Mouse (Mus musculus): ENCODE data around the gene St7. TPM values are rescaled to one million over a fixed set of nuclear protein-coding genes. Genes with fewer than 3 reads are reported as not detected.

St7 gene
- polyA plus RNA-seq, 1 experiment = 18.8 TPM

DNA sequence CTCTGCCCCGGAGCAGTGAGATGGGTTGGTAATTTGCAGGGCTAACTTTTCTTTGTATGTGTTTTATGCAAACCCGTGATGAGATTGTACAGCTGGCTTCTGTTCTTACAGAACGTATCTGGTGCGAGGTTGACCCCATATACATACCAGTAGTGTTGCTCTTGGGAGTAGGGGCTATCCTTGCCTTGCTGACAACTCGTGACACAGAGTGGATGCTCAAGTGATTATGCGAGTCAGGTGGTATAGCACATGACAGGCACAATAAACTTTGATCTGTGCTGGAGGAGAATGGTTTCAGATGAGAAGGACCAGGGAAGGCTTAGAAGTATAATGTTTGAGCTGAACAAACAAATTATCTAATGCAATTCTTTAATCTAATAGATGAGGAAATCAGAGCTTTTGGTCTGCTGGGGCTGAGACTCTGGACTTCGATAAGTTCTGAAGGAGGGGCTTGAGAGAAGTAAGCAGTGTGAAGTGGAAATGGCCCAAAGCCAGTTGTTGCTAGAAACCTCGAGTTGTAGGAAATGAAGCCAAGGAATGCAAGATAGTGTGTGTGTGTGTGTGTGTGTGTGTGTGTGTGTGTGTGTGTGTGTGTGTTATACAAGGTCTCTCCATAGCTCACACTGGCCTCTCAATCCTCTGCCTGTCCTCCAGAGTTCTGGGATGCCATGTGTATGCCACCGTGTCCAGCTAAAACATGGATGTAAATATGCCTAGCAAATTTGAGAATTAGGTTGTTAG is 251.3 kb downstream of the St7 start:
- H3K4me1 ChIP-seq (ENCODE audit: control insufficient read depth, insufficient read depth, low read length) = no peaks in the 10 kb centered on the region
- H3K4me3 ChIP-seq (replicated peaks; ENCODE audit: control insufficient read depth, low read depth, low read length) = no peak overlapping the region
- 77% methylated on average over 9 of the region's 9 CpGs for WGBS
- TF ChIP-seq POLR2A (IDR thresholded peaks at IDR 0.05; ENCODE audit: borderline replicate concordance, control insufficient read depth, low read depth, low read length) = no peak
- TF ChIP-seq CTCF (IDR thresholded peaks at IDR 0.05; ENCODE audit: control insufficient read depth, insufficient read depth, low read length) = no peak
- no peak overlapping the region for H3K27ac ChIP-seq (ENCODE audit: control insufficient read depth, insufficient read depth, low read depth, low read length, poor library complexity)

DNA sequence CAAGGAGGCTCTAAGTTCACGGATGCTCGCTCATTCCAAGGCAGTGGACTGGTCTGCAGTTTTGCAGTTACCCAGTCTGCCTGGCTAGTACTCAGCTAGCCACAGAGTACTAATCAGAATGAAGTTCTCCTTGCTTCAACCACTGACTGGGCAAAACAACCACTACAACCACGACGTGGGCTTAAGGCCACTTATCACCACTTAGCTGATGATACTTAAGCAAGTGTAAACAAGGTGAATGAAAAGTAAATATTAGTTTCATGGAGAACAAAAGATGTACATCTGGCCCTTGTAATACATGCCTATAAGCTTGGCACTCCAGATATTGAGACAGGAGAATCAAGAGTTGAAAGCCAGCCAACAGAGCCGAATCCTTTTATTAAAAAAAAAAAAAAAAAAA is 253.7 kb downstream of the St7 start:
- Histone ChIP-seq H3K4me1 (ENCODE audit: control insufficient read depth, insufficient read depth, low read length) (no peaks in the 10 kb centered on the region), H3K4me3 (replicated peaks; ENCODE audit: control insufficient read depth, low read depth, low read length) (no peak overlapping the region), H3K27ac (ENCODE audit: control insufficient read depth, insufficient read depth, low read depth, low read length, poor library complexity) (no peak overlapping the region)
- WGBS = 56% methylated on average over 5 of the region's 5 CpGs
- no peak for TF ChIP-seq POLR2A (IDR thresholded peaks at IDR 0.05; ENCODE audit: borderline replicate concordance, control insufficient read depth, low read depth, low read length)
- TF ChIP-seq CTCF (IDR thresholded peaks at IDR 0.05; ENCODE audit: control insufficient read depth, insufficient read depth, low read length) = no peak

DNA sequence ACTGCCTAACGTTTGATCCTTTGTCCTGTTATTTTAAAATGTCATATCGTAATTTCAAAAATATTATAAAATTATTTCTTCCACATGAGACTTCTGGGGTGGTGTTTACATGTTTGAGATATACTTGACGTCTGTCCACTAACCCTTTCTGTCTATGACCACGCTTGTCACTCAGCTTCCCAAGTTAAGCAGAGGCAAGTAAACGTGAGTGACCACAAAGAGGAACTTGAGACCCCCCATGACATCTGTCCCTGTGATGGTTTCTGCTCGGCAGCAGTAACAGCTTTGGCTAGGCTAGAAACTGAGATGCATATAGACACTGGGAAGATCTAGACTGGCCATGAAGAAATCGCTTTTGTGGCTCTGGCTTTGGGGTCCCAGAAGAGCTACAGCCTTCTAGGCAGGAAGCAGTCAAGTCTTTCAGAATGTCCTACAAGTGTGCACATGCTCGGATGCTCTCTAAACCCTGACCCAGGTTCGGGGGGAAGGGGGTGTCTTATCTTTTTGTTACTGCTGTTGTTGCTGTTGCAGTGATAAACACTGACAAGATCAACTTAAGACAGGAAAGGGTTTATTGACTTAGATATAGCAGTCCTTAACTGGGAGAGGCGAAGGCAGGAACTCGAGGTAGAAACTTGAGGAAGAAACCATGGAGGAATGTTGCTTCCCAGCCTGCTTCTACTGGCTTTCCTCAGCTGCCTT is 254.5 kb downstream of the St7 start:
- 19% methylated on average over 11 of the region's 11 CpGs for WGBS
- Histone ChIP-seq H3K27ac (ENCODE audit: control insufficient read depth, insufficient read depth, low read depth, low read length, poor library complexity) (no peak overlapping the region), H3K4me3 (replicated peaks; ENCODE audit: control insufficient read depth, low read depth, low read length) (no peak overlapping the region), H3K4me1 (ENCODE audit: control insufficient read depth, insufficient read depth, low read length) (no peaks in the 10 kb centered on the region)
- TF ChIP-seq CTCF (IDR thresholded peaks at IDR 0.05; ENCODE audit: control insufficient read depth, insufficient read depth, low read length) (no peak), POLR2A (IDR thresholded peaks at IDR 0.05; ENCODE audit: borderline replicate concordance, control insufficient read depth, low read depth, low read length) (no peak)

DNA sequence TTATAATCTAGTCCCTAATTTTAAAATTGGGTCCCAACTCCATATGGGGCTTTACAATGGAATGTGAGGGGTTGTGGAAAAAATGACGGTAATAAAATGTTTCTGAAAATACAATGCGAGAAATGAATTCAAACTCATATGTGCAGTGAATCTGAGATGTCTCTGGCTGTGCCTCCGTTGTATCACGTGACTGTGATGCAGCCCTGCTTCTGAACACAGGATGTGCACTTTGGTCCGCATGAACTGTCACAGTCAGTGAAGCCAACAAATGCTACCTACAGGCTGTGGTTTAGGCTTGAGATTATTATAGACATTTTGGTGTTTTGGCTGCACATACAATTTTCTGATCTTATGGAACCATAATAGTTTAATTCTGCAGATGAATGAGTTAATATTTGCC is 256.4 kb downstream of the St7 start:
- no peak overlapping the region for H3K4me3 ChIP-seq (replicated peaks; ENCODE audit: control insufficient read depth, low read depth, low read length)
- no peaks in the 10 kb centered on the region for H3K4me1 ChIP-seq (ENCODE audit: control insufficient read depth, insufficient read depth, low read length)
- TF ChIP-seq CTCF (IDR thresholded peaks at IDR 0.05; ENCODE audit: control insufficient read depth, insufficient read depth, low read length) (no peak), POLR2A (IDR thresholded peaks at IDR 0.05; ENCODE audit: borderline replicate concordance, control insufficient read depth, low read depth, low read length) (no peak)
- WGBS = 77% methylated on average over 5 of the region's 5 CpGs
- H3K27ac ChIP-seq (ENCODE audit: control insufficient read depth, insufficient read depth, low read depth, low read length, poor library complexity) = no peak overlapping the region

DNA sequence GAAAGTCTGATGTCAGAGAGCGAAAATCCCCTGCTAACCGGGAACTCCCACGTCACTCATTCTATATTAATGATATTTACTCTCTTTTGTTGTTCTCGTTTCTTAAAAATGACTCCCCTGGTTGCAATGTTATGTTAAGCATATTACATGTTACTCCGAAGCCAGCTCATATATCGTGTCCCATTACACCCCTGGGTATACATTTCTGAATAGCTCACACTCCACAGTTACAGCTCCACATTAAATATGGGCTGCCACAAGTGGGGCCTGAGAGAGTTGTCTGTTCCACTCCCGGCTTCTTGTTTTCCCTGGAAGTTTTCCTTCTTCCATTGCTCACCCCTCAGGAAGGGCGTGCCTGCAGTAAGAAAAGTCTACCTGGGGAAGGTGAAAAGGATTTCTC is 259.0 kb downstream of the St7 start:
- Histone ChIP-seq H3K4me1 (ENCODE audit: control insufficient read depth, insufficient read depth, low read length) (no peaks in the 10 kb centered on the region), H3K4me3 (replicated peaks; ENCODE audit: control insufficient read depth, low read depth, low read length) (no peak overlapping the region), H3K27ac (ENCODE audit: control insufficient read depth, insufficient read depth, low read depth, low read length, poor library complexity) (no peak overlapping the region)
- no peak for TF ChIP-seq CTCF (IDR thresholded peaks at IDR 0.05; ENCODE audit: control insufficient read depth, insufficient read depth, low read length)
- TF ChIP-seq POLR2A (IDR thresholded peaks at IDR 0.05; ENCODE audit: borderline replicate concordance, control insufficient read depth, low read depth, low read length) = no peak
- 82% methylated on average over 8 of the region's 8 CpGs for WGBS

DNA sequence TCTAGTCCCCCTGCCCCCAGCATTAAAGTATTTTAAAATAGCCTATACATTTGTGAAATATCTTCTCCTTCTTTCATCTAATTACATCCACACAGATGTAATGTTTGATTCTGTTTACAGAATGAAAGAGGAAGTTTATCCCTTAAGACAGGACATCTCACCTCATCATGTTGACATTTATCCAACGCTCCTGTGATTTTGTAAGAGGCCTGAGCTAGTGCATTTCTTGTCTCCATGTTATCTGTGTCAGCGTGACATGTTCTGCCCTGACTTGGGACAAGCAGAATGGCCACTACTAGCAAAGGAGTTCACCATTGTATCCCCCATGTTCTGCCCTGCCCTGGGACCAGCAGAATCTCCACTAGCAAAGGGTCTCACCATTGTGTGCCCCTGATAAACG is 270.7 kb downstream of the St7 start:
- no peaks in the 10 kb centered on the region for H3K4me1 ChIP-seq (ENCODE audit: control insufficient read depth, insufficient read depth, low read length)
- H3K4me3 ChIP-seq (replicated peaks; ENCODE audit: control insufficient read depth, low read depth, low read length) = no peak overlapping the region
- WGBS = 81% methylated on average over 3 of the region's 3 CpGs
- TF ChIP-seq POLR2A (IDR thresholded peaks at IDR 0.05; ENCODE audit: borderline replicate concordance, control insufficient read depth, low read depth, low read length) = no peak
- no peak for TF ChIP-seq CTCF (IDR thresholded peaks at IDR 0.05; ENCODE audit: control insufficient read depth, insufficient read depth, low read length)
- no peak overlapping the region for H3K27ac ChIP-seq (ENCODE audit: control insufficient read depth, insufficient read depth, low read depth, low read length, poor library complexity)

DNA sequence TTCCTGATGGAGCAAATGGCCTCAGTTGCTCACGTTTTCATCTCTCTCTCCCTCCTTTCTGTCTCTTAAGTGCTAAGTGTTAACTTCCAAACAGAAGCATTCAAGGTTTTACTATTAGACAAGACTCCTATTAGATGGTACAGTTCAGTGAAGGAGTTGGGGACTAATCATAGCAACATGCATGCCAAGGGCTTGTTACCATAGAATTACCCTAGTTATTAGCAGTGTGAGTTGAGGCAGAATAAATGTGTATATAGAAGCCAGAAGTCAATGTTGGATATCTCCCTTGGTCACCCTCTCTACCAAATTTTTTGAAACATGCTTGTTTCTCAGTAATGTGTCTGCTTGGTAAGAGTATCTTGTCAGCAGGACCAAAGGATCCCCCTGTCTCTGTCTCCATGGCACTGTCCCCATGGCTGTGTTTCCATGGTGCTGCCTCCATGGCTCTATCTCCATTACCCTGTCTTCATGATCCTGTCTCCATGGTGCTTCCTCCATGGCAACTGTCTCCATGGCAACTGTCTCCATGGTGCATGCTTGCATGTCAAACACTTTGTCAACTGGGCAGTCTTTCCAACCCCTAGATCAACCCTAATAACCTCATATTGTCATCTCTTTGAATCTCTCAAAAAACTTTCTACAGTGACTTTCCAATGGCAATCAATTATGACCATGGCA is 275.9 kb downstream of the St7 start:
- H3K4me3 ChIP-seq (replicated peaks; ENCODE audit: control insufficient read depth, low read depth, low read length) = no peak overlapping the region
- H3K4me1 ChIP-seq (ENCODE audit: control insufficient read depth, insufficient read depth, low read length) = no peaks in the 10 kb centered on the region
- no peak overlapping the region for H3K27ac ChIP-seq (ENCODE audit: control insufficient read depth, insufficient read depth, low read depth, low read length, poor library complexity)
- 74% methylated on average over 1 of the region's 1 CpGs for WGBS
- TF ChIP-seq POLR2A (IDR thresholded peaks at IDR 0.05; ENCODE audit: borderline replicate concordance, control insufficient read depth, low read depth, low read length) = no peak

DNA sequence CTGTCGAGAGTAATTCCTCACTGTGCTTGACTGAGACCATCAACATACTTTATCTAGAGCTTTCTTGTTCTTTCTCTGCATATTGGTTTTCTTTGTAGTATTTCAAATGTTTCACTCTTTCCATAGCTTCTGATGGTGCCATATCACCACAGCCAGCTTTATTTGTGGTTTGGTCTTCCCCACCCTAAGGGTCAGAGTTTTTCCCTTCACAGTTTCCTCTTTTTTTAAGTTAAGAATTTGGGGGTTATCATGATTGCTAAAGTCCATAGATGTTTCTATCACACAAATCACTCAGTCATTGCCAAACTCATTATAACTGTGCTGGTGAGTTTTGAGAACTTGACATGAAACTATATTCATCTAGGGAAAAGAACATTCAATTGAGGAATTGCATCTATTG is 277.1 kb downstream of the St7 start:
- WGBS = 5% methylated on average over 1 of the region's 1 CpGs
- Histone ChIP-seq H3K4me1 (ENCODE audit: control insufficient read depth, insufficient read depth, low read length) (no peaks in the 10 kb centered on the region), H3K4me3 (replicated peaks; ENCODE audit: control insufficient read depth, low read depth, low read length) (no peak overlapping the region), H3K27ac (ENCODE audit: control insufficient read depth, insufficient read depth, low read depth, low read length, poor library complexity) (no peak overlapping the region)
- TF ChIP-seq POLR2A (IDR thresholded peaks at IDR 0.05; ENCODE audit: borderline replicate concordance, control insufficient read depth, low read depth, low read length) = no peak
- no peak for TF ChIP-seq CTCF (IDR thresholded peaks at IDR 0.05; ENCODE audit: control insufficient read depth, insufficient read depth, low read length)
